Mouse (Mus musculus): ENCODE results near the gene Brd4.

Brd4 gene

DNA sequence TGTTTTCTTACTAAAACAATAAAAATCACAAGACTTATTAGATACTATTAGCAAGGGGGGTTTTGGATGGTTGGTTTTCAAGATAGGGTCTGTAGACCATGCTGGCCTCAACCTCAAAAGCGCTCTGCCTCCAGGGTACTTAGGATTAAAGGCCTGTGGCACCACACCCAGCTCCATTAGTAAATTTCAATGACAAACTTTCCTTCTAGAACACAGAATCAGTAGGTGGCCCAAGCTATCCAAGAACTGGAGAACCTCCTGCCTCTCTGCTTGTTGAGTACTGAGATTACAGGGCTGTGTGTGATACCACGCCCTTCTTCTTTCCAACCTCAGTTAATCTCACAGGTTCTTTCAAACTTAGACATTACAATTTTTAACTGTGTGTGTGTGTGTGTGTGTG, 3.4 kb downstream of the Brd4 start:
- DNase-seq (ENCODE audit: extremely low read depth, insufficient read length, low spot score): no peak

DNA sequence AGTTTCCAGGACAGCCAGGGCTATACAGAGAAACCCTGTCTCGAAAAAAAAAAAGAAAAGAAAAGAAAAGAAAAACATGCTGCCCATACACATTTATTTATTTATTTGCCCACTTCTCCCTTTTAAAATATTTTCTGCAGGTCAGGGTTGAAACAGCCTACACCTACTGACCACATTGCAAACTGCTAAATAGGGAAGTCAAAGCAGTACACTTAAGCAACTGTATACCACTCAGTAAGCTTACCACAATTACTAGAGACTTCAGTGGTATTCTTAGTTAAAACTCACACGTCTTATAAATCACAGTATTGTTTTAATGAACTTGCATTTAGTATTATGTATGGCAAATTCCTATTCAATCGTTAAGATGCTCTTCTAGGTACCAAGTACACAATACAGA, 3.9 kb downstream of the Brd4 start:
- DNase-seq (ENCODE audit: extremely low read depth, insufficient read length, low spot score): no peak

DNA sequence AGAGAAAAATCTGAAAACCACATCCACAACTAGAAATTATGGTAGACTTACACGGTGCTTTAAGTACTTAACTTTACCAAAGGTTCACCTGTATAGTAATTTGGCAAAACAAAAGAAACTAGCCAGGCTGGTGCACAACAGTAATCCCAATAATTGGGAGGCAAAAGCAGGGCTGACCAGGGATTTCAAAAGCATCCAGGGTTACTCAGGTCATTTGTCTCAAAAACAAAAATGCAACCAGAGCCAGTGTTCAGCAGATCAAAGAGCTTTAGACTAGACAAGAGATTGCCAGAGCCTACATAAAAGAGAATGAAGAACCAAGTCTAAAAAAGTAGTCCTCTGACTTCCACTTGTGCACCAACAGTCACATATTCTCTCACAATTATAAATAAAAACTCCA, 7.3 kb downstream of the Brd4 start:
- no peak for DNase-seq (ENCODE audit: extremely low read depth, insufficient read length, low spot score)

DNA sequence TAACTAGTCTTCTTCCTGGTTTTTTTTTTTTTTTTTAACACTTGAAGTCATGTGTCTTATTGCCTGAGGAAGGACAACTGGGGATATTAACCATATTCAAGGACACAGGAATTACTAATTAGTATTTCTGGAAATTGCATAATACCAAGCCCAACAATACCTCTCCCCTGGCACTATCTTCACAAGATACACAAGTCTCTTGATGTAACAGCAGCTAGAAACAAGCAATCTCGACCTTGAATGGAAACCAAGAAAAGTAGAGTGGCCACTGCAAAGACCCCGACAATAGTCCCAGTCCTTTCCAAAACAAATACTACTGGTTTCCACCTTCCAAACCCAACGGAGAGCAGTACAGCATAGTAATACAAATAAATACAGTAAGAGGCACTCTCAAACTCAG, 9.0 kb downstream of the Brd4 start:
- DNase-seq (ENCODE audit: extremely low read depth, insufficient read length, low spot score): no peak

DNA sequence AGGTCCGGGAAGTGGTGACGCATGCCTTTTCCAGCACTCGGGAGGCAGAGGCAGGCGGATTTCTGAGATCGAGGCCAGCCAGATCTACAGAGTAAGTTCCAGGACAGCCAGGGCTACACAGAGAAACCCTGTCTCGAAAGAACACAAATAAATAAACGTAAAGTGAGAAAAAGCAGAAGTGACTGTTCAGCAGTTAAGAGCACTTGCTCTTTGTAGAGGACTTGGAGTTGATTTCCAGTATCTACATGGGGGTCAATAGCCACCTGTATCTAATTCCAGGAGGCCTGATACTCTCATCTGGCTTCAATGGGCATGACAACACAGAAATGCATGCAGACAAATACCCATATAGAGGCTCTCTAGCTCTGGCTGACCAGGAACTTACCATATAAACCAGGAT, 15.4 kb downstream of the Brd4 start:
- no peak for DNase-seq (ENCODE audit: extremely low read depth, insufficient read length, low spot score)

DNA sequence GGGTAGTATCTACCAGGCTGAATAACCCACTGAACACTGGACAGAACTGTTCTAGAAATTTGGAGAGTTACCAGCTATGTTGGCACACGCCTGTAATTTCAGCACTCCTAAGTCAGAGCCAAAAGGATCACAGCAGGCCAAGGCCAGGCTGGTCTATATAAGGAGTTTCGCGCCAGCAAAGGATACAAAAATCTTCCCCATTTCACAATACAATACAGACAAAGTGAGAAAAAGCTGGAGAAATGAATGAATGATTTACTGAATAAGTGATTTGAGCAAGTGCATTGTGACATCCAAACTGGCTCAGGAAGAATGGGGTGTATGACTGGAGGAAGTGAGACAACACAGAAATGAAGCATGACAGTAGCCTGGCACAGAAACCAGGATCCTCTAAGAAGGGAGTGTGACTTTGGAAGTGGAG, 16.0 kb downstream of the Brd4 start:
- DNase-seq (ENCODE audit: extremely low read depth, insufficient read length, low spot score): no peak

DNA sequence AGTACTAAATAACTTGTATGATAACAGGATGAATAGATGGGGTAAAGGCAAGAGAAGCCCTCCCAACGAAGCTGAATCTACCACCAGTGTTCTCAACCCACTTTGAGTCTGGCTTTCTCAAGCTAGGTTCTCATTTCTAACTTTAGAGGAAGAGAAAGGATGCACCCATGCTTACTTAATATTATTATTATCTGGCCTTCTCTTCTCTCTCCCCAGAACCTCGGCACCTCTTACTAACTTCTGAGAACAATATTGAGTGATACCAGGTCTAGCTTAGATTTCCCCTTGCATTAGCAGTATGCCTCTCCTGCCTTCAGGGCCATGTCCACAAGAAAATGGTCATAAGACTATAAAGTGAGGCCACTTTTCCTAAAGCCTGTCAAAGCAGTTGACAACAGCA, 16.4 kb downstream of the Brd4 start:
- DNase-seq (ENCODE audit: extremely low read depth, insufficient read length, low spot score): no peak

GRCm38 (mm10) chr17:32267617-32268016, 16.9 kb downstream of the Brd4 start:
- DNase-seq (ENCODE audit: extremely low read depth, insufficient read length, low spot score): no peak

- peak; percentile 51 for DNase-seq (ENCODE audit: extremely low read depth, insufficient read length, low spot score)
These were observed 20.9 kb downstream of the Brd4 start for GRCm38 (mm10) chr17:32263672-32264071.

- DNase-seq (ENCODE audit: extremely low read depth, insufficient read length, low spot score): no peak
These were observed 21.5 kb downstream of the Brd4 start for GRCm38 (mm10) chr17:32262831-32263559.

DNA sequence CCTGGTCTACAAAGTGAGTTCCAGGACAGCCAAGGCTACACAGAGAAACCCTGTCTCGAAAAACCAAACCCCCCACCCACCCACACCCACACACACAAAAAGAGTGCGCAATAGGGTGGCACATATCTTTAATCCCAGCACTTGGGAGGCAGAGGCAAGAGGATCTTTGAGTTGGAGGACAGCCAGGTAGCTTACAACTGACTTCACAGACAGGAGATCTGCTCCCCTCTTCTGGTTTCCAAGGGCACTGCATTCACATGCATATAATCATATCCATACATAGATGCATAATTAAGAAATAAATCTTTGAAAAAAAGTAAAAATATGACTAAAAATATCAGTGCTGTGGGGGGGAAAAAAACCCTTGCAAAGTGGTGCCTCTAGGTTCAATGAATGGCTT, 25.7 kb downstream of the Brd4 start:
- DNase-seq (ENCODE audit: extremely low read depth, insufficient read length, low spot score): no peak

GRCm38 (mm10) chr17:32257944-32258343, 26.6 kb downstream of the Brd4 start:
- no peak for DNase-seq (ENCODE audit: extremely low read depth, insufficient read length, low spot score)

GRCm38 (mm10) chr17:32257452-32257851, 27.1 kb downstream of the Brd4 start:
- no peak for DNase-seq (ENCODE audit: extremely low read depth, insufficient read length, low spot score)

GRCm38 (mm10) chr17:32256896-32257295, 27.6 kb downstream of the Brd4 start:
- no peak for DNase-seq (ENCODE audit: extremely low read depth, insufficient read length, low spot score)

DNA sequence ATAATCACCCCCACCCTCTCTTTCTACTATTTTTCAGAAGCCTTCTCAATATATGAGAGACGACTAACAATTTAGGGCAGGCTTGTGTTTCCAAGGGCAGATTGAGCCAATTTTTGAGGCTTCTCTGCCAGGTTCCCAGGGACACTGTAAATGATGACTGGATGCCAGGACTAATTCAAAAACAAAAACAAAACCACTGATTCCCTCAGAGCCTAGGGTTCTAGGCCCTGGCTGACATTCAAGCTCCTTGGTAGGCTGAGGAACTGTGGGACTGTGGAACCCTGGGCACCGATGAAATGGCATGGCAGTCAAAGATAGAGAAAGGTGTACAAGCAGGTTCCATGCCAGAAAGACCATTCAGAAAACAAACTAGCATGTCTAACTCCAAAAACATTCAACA, 31.3 kb downstream of the Brd4 start:
- no peak for DNase-seq (ENCODE audit: extremely low read depth, insufficient read length, low spot score)

- no peak for DNase-seq (ENCODE audit: extremely low read depth, insufficient read length, low spot score)
These were observed 32.6 kb downstream of the Brd4 start for GRCm38 (mm10) chr17:32251827-32252470.

GRCm38 (mm10) chr17:32250066-32250465, 34.5 kb downstream of the Brd4 start:
- DNase-seq (ENCODE audit: extremely low read depth, insufficient read length, low spot score): no peak

DNA sequence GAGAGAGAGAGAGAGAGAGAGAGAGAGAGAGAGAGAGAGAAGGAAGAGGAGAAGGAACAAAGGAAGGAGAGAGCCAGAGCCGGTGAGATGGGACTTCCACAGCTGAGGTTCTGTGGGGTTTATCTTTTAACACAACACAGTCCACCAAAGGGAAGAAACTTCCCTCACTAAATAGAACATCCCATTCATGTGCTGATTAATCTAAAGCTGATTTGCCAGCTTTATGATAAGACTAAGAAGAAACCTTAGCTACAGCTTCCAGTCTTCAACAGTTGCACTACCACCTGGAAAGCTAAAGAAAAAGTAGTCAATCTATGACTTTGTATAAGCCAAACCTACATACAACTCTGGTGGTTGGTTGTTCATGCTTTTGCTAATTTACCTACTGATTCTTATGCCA, 36.3 kb downstream of the Brd4 start:
- no peak for DNase-seq (ENCODE audit: extremely low read depth, insufficient read length, low spot score)

GRCm38 (mm10) chr17:32247616-32248015, 36.9 kb downstream of the Brd4 start:
- DNase-seq (ENCODE audit: extremely low read depth, insufficient read length, low spot score): no peak

DNA sequence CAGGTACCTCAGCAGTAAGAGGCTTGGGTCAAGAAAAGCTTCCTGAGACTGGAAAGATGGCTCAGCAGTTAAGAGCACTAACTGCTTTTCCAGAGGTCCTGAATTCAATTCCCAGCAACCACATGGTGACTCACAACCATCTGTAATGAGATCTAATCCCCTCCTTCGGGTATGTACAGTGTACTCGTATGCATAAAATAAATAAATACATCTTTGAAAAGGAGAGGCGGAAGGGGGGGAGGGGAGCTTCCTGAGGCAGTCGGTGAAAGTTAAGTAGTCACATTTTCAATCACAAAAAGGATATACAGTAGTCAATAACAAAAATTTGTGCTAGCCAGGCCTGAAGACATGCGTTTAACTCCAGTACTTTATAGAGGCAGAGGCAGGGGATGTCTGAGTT, 38.4 kb downstream of the Brd4 start:
- no peak for DNase-seq (ENCODE audit: extremely low read depth, insufficient read length, low spot score)

DNA sequence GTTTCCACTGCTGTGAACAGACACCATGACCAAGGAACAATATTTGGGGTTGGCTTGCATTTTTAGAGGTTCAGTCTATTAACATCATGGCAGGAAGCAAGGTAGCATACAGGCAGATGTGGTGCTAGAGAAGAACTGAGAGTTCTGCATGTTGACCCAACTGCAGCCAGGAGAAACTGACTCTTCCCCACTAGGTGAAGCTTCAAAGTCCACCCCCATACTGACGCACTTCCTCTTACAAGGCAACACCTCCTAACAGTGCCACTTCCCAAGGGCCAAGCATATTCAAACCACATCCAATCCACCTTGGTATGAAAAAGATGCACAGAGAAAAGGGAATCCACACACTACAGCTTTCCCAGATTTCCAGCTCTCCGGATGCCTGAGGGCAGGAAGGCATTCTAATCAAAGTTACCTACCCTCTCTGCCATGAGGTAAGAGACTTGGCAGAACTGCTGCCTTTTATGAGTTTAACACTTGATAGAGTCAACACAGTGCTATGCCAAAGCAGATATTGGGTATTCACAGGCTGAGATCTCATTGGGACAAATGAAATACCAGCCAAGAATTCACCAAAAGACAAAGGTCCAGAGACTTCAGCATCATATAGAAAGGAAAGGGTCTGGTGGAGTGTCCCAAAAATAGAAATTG, 43.5 kb downstream of the Brd4 start:
- DNase-seq (ENCODE audit: extremely low read depth, insufficient read length, low spot score): no peak

DNA sequence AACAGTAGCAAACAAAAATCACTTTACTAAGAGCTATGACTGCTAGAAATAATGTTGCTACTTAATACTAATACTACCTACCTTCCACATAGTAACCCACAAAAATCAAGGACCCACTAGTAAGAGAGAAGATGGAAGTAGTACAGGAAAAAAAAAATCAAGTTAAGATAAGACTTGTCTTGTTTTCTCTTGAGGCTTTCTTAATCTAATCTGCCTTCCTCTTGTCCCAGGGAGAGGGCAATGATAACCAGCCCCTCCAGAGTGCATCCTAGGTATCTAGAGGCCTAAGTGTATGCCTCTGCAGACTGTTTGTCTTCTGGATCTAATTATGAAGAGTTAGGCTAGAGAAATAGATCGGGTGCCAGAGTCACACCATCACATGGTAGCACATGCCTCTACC, 45.9 kb downstream of the Brd4 start:
- no peak for DNase-seq (ENCODE audit: extremely low read depth, insufficient read length, low spot score)
